Mouse (Mus musculus): ENCODE measurements at regions not wholly inside any gene's neighbourhood (a gene's known extent, or its start where the extent isn't known, plus 50 kb on each side); places are given as distances from the start of the nearest gene placed in this dataset.

- TF ChIP-seq CTCF (IDR thresholded peaks at IDR 0.05; ENCODE audit: low read depth, low read length) (no peak), POLR2A (IDR thresholded peaks at IDR 0.05; ENCODE audit: borderline replicate concordance, low read depth, low read length) (no peak)
These were observed 53.2 kb downstream of the Fam43a start for GRCm38 (mm10) chr16:30652692-30653091.

Data from bone marrow macrophage, adult 2 months (primary cell).